Mouse (Mus musculus): Measurements from ENCODE around the gene Dpf3.

The Dpf3 gene

DNA sequence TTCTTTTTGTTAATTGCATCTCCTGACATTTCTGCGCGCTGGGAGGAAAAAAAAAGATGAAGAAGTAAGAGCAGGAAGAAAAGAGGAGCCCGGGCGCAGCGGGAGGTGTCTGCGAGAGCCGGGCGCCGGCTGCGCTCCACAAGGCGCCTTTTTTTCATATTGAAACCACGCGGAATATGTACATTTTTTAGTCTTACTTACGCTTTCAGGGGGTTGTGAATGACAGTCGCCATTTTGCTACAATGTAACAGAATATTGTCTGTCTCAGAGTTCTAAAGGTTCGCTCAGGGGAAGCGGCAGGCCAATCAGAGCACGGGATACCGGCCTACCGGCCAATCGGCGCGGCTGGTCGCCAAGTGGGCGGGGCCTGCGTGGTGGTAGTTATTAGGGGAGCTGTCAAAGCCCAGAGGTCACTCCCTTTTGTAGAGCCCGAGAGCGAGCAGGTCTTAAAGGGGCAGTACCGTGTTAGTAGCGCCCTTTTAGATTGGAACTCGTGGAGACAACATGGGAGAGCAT is at the start of gene Dpf3:
Dpf3 (minus strand) TSS at position 241 of the 516 bp plus-strand sequence.
- peak; percentile 100 for DNase-seq

DNA sequence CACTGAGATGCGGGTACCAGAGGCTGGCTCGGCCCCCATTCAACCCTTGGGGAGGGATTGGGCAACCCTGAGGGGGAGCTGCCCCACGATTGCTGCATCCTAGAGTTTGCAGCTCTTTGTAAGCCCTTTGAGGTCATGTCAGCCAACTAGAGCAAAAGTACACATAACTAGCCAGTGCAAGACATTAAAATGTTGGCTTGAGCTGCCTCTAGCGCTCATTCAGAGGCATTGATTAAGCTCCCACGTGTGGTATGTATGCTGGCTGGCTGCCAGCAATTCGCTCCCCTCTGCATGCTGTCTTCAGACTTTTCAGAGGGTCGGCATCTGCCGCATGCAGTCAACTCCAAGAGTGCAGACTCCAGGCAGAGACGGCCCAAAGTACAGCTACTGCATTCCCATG is 48.5 kb upstream of the Dpf3 start:
- peak; percentile 32 to 55 for DNase-seq

DNA sequence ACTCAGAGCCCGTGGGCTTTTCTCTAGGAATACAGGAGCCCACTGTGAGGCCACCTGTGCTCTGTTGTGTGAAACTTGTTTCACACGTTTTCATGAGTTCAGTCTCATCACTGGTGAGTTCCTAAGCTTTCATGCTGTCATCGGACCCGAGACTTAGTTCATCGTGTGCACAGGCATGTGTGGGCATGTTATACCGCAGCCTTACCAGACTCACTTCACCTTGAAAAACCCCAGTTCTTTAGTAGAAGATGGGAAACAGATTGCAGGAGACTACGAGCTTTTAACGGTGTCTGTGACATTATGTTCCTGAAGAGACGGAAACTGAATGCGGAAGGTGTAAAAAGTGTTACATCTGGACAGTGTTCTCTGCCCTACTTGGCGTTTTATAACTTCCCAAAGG is 47.9 kb upstream of the Dpf3 start:
- DNase-seq: no peak

GRCm38 (mm10) chr12:83534190-83534589 is 46.7 kb upstream of the Dpf3 start:
- DNase-seq: no peak

GRCm38 (mm10) chr12:83532966-83533365 is 45.5 kb upstream of the Dpf3 start:
- peak in 1 of 2 experiments; percentile 46 for DNase-seq

DNA sequence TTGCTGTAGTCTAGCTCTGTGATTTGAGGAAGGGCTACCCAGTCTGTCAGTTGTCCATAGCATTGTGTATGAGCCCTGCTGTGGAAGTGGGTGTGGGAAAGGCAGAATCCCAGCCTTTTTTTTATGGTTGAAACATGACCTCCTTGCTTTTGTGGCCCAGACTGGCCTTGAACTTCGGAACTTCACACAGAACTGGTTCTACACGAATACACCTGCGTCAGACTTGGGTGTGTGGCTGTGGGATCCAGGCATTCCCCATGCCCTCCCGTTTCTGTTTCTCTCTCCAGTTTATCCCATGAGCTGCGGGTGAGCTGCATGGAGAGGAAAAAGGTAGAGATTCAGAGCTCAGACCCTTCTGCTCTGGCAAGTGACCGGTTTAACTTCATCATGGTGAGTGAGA is 44.5 kb upstream of the Dpf3 start:
- no peak for DNase-seq

- no peak for DNase-seq
Measured at GRCm38 (mm10) chr12:83528665-83529064, 41.1 kb upstream of the Dpf3 start.

DNA sequence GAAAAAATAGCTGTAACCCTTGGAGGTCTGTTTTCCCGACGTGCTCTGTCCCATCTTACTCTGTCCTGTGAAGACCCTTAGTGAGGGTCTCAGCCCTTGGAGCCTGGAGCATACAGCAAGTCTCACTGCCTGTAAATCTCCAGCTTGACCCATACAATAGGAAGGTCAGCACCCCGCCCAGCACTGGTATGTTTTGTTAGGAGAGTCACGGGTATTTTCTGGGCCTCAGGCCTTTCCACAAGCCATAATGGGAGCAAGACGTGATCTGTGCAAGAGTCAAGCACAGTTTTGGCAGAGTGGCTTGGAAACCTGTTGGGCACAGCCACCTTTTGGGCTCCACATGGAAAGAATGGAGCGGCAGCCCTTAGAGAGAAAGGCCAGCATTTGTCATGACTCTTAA is 40.3 kb upstream of the Dpf3 start:
- no peak for DNase-seq

GRCm38 (mm10) chr12:83525822-83526544 is 38.5 kb upstream of the Dpf3 start:
- DNase-seq: no peak

DNA sequence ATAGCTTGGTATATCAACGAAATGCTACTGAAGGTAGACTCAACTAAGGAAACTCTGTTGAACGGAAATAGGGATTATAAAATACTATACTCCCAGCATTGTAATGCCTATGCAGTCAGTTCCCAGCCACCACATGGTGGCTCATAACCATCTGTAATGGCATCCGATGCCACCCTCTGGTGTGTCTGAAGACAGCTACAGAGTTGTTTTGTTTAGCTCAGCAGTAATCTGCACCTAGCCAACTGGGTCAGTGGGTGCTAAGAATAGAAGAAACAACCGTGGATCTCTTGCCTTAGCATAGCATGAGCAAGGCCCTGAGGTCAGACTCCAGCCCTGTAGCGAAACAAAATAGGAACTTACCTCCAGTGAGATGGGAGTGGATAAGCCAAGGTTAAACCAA is 36.8 kb upstream of the Dpf3 start:
- peak; percentile 26 to 29 for DNase-seq

DNA sequence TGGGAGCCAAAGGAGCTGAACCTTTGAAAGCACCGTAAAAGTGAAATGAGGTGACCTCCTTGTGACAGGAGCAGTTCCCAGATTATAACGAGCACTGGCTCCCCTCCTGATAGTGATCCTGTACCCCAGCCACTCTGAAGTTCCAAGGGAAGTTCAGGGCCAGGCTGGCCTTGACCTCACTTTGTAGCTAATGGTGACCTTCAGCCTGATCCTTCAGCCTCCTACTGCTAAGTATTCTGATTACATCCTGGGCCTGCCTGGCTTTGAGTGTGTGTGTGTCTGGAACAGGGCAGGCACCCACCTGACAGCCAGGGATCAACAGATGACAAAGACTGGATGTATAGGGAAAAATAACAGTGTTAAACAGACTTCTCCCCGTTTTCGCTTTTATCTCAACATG is 36.4 kb upstream of the Dpf3 start:
- no peak for DNase-seq

DNA sequence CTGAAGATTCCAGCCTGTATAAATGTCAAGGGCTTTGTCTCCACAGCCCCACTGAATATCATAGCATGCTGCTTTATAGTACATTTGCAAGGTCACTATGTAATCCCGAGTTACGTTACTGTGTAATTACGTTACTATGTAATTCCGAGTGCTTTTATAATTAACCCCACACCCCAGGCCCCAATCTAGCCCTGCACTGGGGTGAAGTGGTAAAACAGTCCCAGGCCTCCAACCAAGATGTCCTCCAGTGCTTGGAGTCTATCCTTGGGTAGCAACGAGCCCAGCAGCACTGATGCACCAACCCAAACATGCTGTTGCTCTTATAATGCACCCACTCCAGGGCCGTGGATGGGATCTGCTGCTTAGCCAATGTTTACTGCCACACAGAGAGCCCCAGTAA is 35.5 kb upstream of the Dpf3 start:
- DNase-seq: no peak

DNA sequence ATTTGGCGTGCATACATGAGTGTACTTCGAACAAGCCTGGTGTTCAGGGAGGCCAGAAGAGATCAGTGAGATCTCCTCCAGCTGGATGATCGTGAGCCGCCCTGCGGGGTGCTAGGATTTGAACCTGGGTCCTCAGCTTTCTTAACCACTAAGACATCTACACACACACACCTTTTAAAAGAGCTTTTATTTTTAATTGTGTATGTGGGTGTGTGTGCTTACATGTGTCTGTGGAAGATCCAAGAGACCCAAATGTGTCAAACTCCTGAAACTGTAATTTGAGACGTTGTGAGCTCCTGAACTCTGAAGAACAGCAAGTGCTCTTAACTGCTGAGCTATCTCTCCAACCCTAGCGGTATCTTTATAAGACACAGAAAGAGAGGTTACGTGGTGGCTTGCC is 33.6 kb upstream of the Dpf3 start:
- DNase-seq: no peak

DNA sequence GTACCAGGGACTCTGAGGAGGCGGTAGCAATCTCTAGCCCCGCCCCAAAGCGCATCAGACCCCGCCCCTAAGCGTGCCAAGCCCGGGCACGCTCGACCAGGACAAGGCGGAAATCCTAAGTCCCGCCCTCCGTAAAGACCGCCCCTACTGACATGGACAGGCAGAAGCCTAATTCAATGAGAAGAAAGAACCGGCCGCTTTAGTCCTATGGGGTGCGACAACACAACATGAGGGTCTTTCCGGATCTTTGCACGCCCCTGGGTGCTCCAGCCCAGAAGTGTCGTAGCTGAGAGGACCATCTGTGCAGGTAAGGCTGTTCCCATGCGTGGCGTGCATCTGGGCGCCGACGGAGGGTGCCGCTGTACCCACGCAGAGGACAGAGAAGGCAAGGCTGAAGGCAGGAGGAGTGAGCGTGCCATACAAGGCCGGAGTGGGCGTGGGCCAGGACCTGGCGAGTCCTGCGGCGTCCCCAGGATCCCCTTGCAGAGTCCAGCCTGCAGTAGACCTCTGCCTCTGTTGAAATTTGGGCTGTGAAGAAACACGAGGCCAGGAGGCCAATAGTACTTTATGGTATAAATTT is 32.9 kb upstream of the Dpf3 start, which contains the start of gene Dcaf4:
Dcaf4 (plus strand) TSS at position 156 of the 580 bp plus-strand sequence.
- DNase-seq: peak; percentile 98 to 99

DNA sequence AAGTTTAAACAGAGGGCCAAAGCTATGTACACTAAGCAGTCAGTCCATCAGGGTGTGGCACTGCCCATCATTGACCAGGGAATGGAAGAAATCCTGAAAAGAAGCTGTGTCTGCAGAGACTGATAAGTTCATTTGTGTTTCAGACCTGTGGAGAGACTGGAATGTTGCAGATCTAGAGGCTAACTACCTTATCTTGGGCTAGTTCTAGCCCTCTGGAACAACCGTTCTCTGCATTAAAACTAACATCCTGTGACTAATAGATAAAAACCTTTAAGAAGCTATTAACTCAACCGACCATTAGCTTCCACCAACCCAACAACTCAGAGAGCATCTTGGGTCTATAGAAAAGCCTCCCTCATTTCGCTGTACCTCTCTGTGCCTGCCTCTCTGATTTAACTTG is 30.1 kb upstream of the Dpf3 start:
- DNase-seq: no peak

- no peak for DNase-seq
Measured at GRCm38 (mm10) chr12:83514216-83514615, 26.7 kb upstream of the Dpf3 start.

DNA sequence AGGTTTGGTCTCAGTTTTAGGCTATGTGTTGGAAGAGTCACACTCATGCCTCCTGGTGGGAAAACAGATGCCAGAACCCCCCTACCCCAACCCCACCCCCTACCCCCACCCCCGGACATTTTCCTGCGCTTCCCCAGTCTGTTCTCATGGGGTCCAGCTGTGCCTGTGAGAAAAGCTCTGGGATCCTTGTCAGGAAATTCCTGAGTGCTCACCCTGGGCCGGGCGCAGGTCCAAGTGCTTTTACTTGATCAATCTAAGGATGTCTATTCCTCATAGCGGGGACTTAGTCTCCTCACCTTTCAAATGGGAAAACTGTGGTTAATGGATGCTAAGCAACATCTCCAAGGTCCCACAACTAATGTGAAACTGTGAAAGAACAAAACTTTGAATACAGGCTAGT is 25.7 kb upstream of the Dpf3 start:
- DNase-seq: peak in 1 of 2 experiments; percentile 46

DNA sequence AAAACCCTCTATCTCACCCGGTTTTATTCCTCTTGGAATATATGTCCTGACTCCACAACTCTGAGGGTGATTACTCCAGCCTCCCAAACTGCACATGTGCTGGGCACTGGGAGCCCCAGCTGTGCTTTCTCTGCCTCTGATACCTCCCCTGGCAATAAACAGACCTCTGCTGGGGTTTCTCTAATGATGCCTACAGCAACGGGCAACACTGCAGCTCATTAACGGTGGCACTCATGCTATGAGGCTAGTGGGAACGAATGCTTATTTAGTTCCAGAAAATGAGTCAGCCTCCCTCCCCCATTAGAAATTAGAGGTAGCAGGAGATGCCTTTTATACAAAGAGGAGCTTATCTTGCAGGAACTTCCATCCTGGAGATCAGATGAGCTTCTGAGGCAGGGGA is 25.3 kb upstream of the Dpf3 start:
- no peak for DNase-seq

DNA sequence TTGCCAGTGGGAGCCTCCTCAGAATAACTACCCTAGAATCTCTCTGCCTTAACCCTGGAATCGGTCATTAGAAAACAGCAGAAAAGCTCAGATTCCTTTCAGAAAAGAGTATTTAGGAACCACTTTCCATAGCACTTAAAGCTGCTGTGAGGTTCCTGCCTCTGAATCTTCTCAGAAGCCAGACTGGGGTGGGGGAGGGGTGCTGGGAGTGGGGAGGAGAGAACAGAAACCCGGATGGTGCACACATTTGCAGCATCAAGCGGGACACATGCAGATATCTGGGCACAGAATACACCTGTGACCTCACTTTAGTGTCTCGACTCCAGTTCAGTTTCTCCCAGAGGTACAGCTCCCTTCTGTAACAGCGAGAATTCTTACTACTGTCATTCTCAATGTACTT is 23.1 kb upstream of the Dpf3 start:
- no peak for DNase-seq

GRCm38 (mm10) chr12:83506543-83506942 is 19.0 kb upstream of the Dpf3 start:
- DNase-seq: no peak

DNA sequence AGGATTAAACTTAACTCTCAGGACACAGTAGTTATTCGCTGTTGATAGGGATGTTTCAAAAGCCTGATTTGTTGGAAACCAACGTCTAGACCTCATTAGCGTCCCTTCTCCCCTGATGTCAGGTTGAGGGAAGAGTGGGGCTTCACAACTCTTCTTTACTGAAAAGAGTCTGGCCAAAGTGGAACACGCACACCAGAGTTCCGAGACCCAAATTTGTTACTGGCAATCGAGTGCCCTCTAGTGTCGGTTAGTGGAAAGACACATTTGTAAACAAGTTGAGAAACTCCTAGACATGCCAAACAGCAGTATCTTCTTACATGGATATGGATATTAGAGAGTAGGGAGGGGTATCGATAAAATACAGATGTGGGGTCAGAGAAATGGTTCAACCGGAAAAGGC is 14.7 kb upstream of the Dpf3 start:
- peak; percentile 80 to 87 for DNase-seq

DNA sequence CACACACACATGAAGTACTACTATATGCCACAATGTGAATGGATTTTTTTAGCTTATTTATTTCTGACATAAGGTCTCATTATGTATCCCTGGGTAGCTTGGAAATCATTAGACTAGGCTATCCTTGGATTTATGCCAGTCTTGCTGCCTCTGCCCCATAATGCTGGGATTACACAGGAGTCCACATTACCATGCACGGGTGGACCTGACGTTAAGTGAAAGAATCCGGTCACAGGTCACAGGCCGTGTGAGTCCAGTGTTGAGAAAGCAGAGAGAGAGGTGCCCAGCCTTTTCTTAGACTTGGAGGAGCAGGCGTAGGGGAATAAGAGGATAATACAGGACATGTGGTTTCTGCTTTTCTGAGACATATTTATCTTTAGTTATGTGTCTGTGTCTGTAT is 11.7 kb upstream of the Dpf3 start:
- no peak for DNase-seq

DNA sequence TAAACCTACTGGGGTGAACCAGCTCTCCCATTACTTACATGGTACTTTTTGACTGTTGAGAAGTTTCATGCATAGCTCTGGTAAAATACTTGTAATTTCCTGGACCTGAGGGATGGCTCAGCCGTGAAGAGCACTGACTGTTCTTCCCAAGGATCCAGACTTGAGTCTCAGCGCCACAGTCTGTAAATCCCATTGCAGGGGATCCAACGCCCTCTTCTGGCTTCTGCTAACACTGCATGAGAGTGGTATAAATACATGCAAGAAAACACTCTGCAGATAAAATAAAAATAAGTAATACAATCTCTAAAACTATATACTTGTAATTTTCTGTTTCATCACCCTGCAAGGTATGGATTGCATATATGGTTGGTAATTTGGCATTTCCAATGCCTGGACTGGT is 10.4 kb upstream of the Dpf3 start:
- DNase-seq: no peak

DNA sequence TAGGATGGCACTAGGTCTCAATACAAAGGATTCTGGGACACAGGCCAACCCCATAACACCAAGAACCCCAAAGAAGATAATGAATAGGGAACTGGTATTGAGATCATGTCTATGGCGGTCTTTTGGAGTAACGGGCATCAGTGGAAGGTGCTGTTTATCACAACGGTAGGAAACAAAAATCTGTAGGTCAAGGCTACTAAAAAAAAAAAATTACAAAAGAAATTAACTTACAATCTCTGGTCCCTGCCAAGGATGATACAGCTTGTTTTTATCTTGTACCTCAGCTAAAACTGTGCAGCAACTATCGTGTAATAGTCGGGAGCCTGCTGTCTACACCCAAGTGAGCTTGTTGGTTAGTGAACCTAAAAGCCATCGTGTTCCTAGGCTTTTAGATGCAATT is 9.2 kb upstream of the Dpf3 start:
- no peak for DNase-seq

- no peak for DNase-seq
Measured at GRCm38 (mm10) chr12:83496336-83496735, 8.8 kb upstream of the Dpf3 start.

Data from cerebellum, postnatal 10 days (tissue).